Mouse (Mus musculus): ENCODE results near the gene F13a1. TPM values are rescaled to one million over a fixed set of nuclear protein-coding genes. Genes with fewer than 3 reads are reported as not detected.

F13a1 gene
- polyA plus RNA-seq, 1 experiment from 2014 or later: 4.5 TPM

GRCm38 (mm10) chr13:37049631-37050030 is 413 bp downstream of the F13a1 start:
- Histone ChIP-seq H3K4me1 (ENCODE audit: control insufficient read depth, insufficient read depth, low read length) (no peaks in the 10 kb centered on the region), H3K27me3 (ENCODE audit: control insufficient read depth, insufficient read depth, low read length) (no peaks in the 10 kb centered on the region), H3K27ac (replicated peaks; ENCODE audit: low read depth, low read length) (no peak overlapping the region), H3K4me2 (ENCODE audit: low read depth, low read length) (no peak overlapping the region), H3K9me3 (replicated peaks; ENCODE audit: control insufficient read depth, low read length) (no peaks in the 10 kb centered on the region), H3K9ac (replicated peaks; ENCODE audit: low read length) (no peak overlapping the region), H3K4me3 (ENCODE audit: low read depth, low read length) (no peak overlapping the region), H3K36me3 (replicated peaks; ENCODE audit: control insufficient read depth, insufficient read depth, low read depth, low read length) (no peaks in the 10 kb centered on the region)
- DNase-seq (ENCODE audit: low spot score) (no peak), ATAC-seq (replicated peaks; ENCODE audit: insufficient number of reproducible peaks, low FRiP score, low TSS enrichment, low read depth) (no peak)
- 75% methylated on average over 2 of the region's 2 CpGs for WGBS

GRCm38 (mm10) chr13:37049018-37049417 is 1.0 kb downstream of the F13a1 start:
- H3K9me3 ChIP-seq (replicated peaks; ENCODE audit: control insufficient read depth, low read length): no peaks in the 10 kb centered on the region
- H3K27ac ChIP-seq (replicated peaks; ENCODE audit: low read depth, low read length): no peak overlapping the region
- WGBS: 81% methylated on average over 6 of the region's 6 CpGs
- no peaks in the 10 kb centered on the region for H3K27me3 ChIP-seq (ENCODE audit: control insufficient read depth, insufficient read depth, low read length)
- H3K4me1 ChIP-seq (ENCODE audit: control insufficient read depth, insufficient read depth, low read length): no peaks in the 10 kb centered on the region
- DNase-seq (ENCODE audit: low spot score): no peak
- H3K4me3 ChIP-seq (ENCODE audit: low read depth, low read length): no peak overlapping the region
- ATAC-seq (replicated peaks; ENCODE audit: insufficient number of reproducible peaks, low FRiP score, low TSS enrichment, low read depth): no peak
- no peaks in the 10 kb centered on the region for H3K36me3 ChIP-seq (replicated peaks; ENCODE audit: control insufficient read depth, insufficient read depth, low read depth, low read length)
- H3K9ac ChIP-seq (replicated peaks; ENCODE audit: low read length): no peak overlapping the region
- H3K4me2 ChIP-seq (ENCODE audit: low read depth, low read length): no peak overlapping the region

- Histone ChIP-seq H3K9ac (replicated peaks; ENCODE audit: low read length) (no peak overlapping the region), H3K4me1 (ENCODE audit: control insufficient read depth, insufficient read depth, low read length) (no peaks in the 10 kb centered on the region), H3K4me2 (ENCODE audit: low read depth, low read length) (no peak overlapping the region), H3K27ac (replicated peaks; ENCODE audit: low read depth, low read length) (no peak overlapping the region), H3K9me3 (replicated peaks; ENCODE audit: control insufficient read depth, low read length) (no peaks in the 10 kb centered on the region), H3K27me3 (ENCODE audit: control insufficient read depth, insufficient read depth, low read length) (no peaks in the 10 kb centered on the region), H3K4me3 (ENCODE audit: low read depth, low read length) (no peak overlapping the region), H3K36me3 (replicated peaks; ENCODE audit: control insufficient read depth, insufficient read depth, low read depth, low read length) (no peaks in the 10 kb centered on the region)
- DNase-seq (ENCODE audit: low spot score) (peak; percentile 4), ATAC-seq (replicated peaks; ENCODE audit: insufficient number of reproducible peaks, low FRiP score, low TSS enrichment, low read depth) (no peak)
- 82% methylated on average over 3 of the region's 3 CpGs for WGBS
Observed at GRCm38 (mm10) chr13:37045005-37045404, 5.0 kb downstream of the F13a1 start.

GRCm38 (mm10) chr13:37034745-37035144 is 15.3 kb downstream of the F13a1 start:
- Histone ChIP-seq H3K27ac (replicated peaks; ENCODE audit: low read depth, low read length) (no peak overlapping the region), H3K4me2 (ENCODE audit: low read depth, low read length) (no peak overlapping the region), H3K36me3 (replicated peaks; ENCODE audit: control insufficient read depth, insufficient read depth, low read depth, low read length) (no peaks in the 10 kb centered on the region), H3K9ac (replicated peaks; ENCODE audit: low read length) (no peak overlapping the region), H3K4me1 (ENCODE audit: control insufficient read depth, insufficient read depth, low read length) (no peaks in the 10 kb centered on the region), H3K27me3 (ENCODE audit: control insufficient read depth, insufficient read depth, low read length) (no peaks in the 10 kb centered on the region), H3K9me3 (replicated peaks; ENCODE audit: control insufficient read depth, low read length) (no peaks in the 10 kb centered on the region), H3K4me3 (ENCODE audit: low read depth, low read length) (no peak overlapping the region)
- no peak for DNase-seq (ENCODE audit: low spot score)
- ATAC-seq (replicated peaks; ENCODE audit: insufficient number of reproducible peaks, low FRiP score, low TSS enrichment, low read depth): no peak
- 81% methylated on average over 3 of the region's 3 CpGs for WGBS

- Histone ChIP-seq H3K4me1 (ENCODE audit: control insufficient read depth, insufficient read depth, low read length) (no peaks in the 10 kb centered on the region), H3K9me3 (replicated peaks; ENCODE audit: control insufficient read depth, low read length) (no peaks in the 10 kb centered on the region), H3K36me3 (replicated peaks; ENCODE audit: control insufficient read depth, insufficient read depth, low read depth, low read length) (no peaks in the 10 kb centered on the region), H3K4me2 (ENCODE audit: low read depth, low read length) (no peak overlapping the region), H3K9ac (replicated peaks; ENCODE audit: low read length) (no peak overlapping the region), H3K27me3 (ENCODE audit: control insufficient read depth, insufficient read depth, low read length) (no peaks in the 10 kb centered on the region), H3K27ac (replicated peaks; ENCODE audit: low read depth, low read length) (no peak overlapping the region), H3K4me3 (ENCODE audit: low read depth, low read length) (no peak overlapping the region)
- WGBS: 37% methylated on average over 4 of the region's 4 CpGs
- ATAC-seq (replicated peaks; ENCODE audit: insufficient number of reproducible peaks, low FRiP score, low TSS enrichment, low read depth): no peak
- DNase-seq (ENCODE audit: low spot score): no peak
Observed at GRCm38 (mm10) chr13:37025996-37026579, 24.0 kb downstream of the F13a1 start.

- Histone ChIP-seq H3K27me3 (ENCODE audit: control insufficient read depth, insufficient read depth, low read length) (no peaks in the 10 kb centered on the region), H3K4me2 (ENCODE audit: low read depth, low read length) (no peak overlapping the region), H3K36me3 (replicated peaks; ENCODE audit: control insufficient read depth, insufficient read depth, low read depth, low read length) (no peaks in the 10 kb centered on the region), H3K4me3 (ENCODE audit: low read depth, low read length) (no peak overlapping the region), H3K4me1 (ENCODE audit: control insufficient read depth, insufficient read depth, low read length) (no peaks in the 10 kb centered on the region), H3K27ac (replicated peaks; ENCODE audit: low read depth, low read length) (no peak overlapping the region), H3K9ac (replicated peaks; ENCODE audit: low read length) (no peak overlapping the region), H3K9me3 (replicated peaks; ENCODE audit: control insufficient read depth, low read length) (no peaks in the 10 kb centered on the region)
- ATAC-seq (replicated peaks; ENCODE audit: insufficient number of reproducible peaks, low FRiP score, low TSS enrichment, low read depth) (no peak), DNase-seq (ENCODE audit: low spot score) (no peak)
- 80% methylated on average over 2 of the region's 2 CpGs for WGBS
Observed at GRCm38 (mm10) chr13:37021575-37021974, 28.5 kb downstream of the F13a1 start.

- Histone ChIP-seq H3K4me2 (ENCODE audit: low read depth, low read length) (no peak overlapping the region), H3K27me3 (ENCODE audit: control insufficient read depth, insufficient read depth, low read length) (no peaks in the 10 kb centered on the region), H3K4me1 (ENCODE audit: control insufficient read depth, insufficient read depth, low read length) (no peaks in the 10 kb centered on the region), H3K27ac (replicated peaks; ENCODE audit: low read depth, low read length) (no peak overlapping the region), H3K4me3 (ENCODE audit: low read depth, low read length) (no peak overlapping the region), H3K36me3 (replicated peaks; ENCODE audit: control insufficient read depth, insufficient read depth, low read depth, low read length) (no peaks in the 10 kb centered on the region), H3K9me3 (replicated peaks; ENCODE audit: control insufficient read depth, low read length) (no peaks in the 10 kb centered on the region), H3K9ac (replicated peaks; ENCODE audit: low read length) (no peak overlapping the region)
- no peak for DNase-seq (ENCODE audit: low spot score)
- WGBS: 84% methylated on average over 5 of the region's 5 CpGs
- no peak for ATAC-seq (replicated peaks; ENCODE audit: insufficient number of reproducible peaks, low FRiP score, low TSS enrichment, low read depth)
Observed at GRCm38 (mm10) chr13:37010771-37011170, 39.3 kb downstream of the F13a1 start.

- H3K9ac ChIP-seq (replicated peaks; ENCODE audit: low read length): no peak overlapping the region
- ATAC-seq (replicated peaks; ENCODE audit: insufficient number of reproducible peaks, low FRiP score, low TSS enrichment, low read depth) (no peak), DNase-seq (ENCODE audit: low spot score) (no peak)
- no peaks in the 10 kb centered on the region for H3K36me3 ChIP-seq (replicated peaks; ENCODE audit: control insufficient read depth, insufficient read depth, low read depth, low read length)
- no peaks in the 10 kb centered on the region for H3K4me1 ChIP-seq (ENCODE audit: control insufficient read depth, insufficient read depth, low read length)
- no peaks in the 10 kb centered on the region for H3K9me3 ChIP-seq (replicated peaks; ENCODE audit: control insufficient read depth, low read length)
- no peaks in the 10 kb centered on the region for H3K27me3 ChIP-seq (ENCODE audit: control insufficient read depth, insufficient read depth, low read length)
- no peak overlapping the region for H3K27ac ChIP-seq (replicated peaks; ENCODE audit: low read depth, low read length)
- H3K4me2 ChIP-seq (ENCODE audit: low read depth, low read length): no peak overlapping the region
- no peak overlapping the region for H3K4me3 ChIP-seq (ENCODE audit: low read depth, low read length)
Observed at GRCm38 (mm10) chr13:37006224-37006623, 43.8 kb downstream of the F13a1 start.

Data from embryonic facial prominence, embryonic 11.5 days (tissue).